Mouse (Mus musculus) forebrain, postnatal 0 days (tissue): Measurements from ENCODE around the gene Eif2ak4. TPM values are rescaled to one million over a fixed set of nuclear protein-coding genes. Genes with fewer than 3 reads are reported as not detected.

Source experiments
- ATAC-seq: fragments of 200-750 bp; cut with Nextera tagmentation; 2 replicates; pipeline ENCODE4 v1.8.0; 2017; ENCODE audit warnings: mild to moderate bottlenecking, moderate library complexity
- DNase-seq: peaks from one replicate; pipeline ENCODE4 v3.0.0-alpha.2; 2015
- H3K27ac ChIP-seq: fragments of 300-500 bp; sonication (generic); 2 replicates; pipeline ENCODE4 v1.5.1; 2014; ENCODE audit warnings: low read depth, mild to moderate bottlenecking, antibody characterized with exemption, low read length, moderate library complexity, mixed read lengths
- H3K27me3 ChIP-seq: fragments of 300-500 bp; sonication (generic); 2 replicates; pipeline ENCODE4 v1.6.1; 2014; ENCODE audit warnings: mild to moderate bottlenecking, low read length, mixed read lengths; ENCODE audit not compliant: insufficient read depth
- H3K36me3 ChIP-seq: fragments of 300-500 bp; sonication (generic); 2 replicates; pipeline ENCODE4 v1.6.1; 2014; ENCODE audit warnings: mild to moderate bottlenecking, moderate library complexity; ENCODE audit not compliant: insufficient read depth
- H3K4me1 ChIP-seq: fragments of 300-500 bp; sonication (generic); 2 replicates; pipeline ENCODE4 v1.6.1; 2014; ENCODE audit warnings: antibody characterized with exemption; ENCODE audit not compliant: insufficient read depth
- H3K4me2 ChIP-seq: fragments of 300-500 bp; sonication (generic); 2 replicates; pipeline ENCODE4 v1.6.1; 2014; ENCODE audit warnings: low read depth, mild to moderate bottlenecking, moderate library complexity
- H3K4me3 ChIP-seq: fragments of 300-500 bp; sonication (generic); 2 replicates; pipeline ENCODE4 v1.5.1; 2014; ENCODE audit warnings: low read depth, low read length, mixed read lengths
- H3K9ac ChIP-seq: fragments of 300-500 bp; sonication (generic); 2 replicates; pipeline ENCODE4 v1.6.1; 2014; ENCODE audit warnings: mild to moderate bottlenecking
- H3K9me3 ChIP-seq: fragments of 300-500 bp; sonication (generic); 2 replicates; pipeline ENCODE4 v1.6.1; 2016; ENCODE audit warnings: low read length
- CTCF ChIP-seq: sonication (generic); IDR thresholded peaks from 2 replicates; pipeline ENCODE4 v1.5.1; 2016; ENCODE audit warnings: antibody characterized with exemption, control low read depth, low read depth
- WGBS: fragments of 180-500 bp; shearing (Covaris S2); extraction: QIAGEN DNeasy Blood & Tissue Kit; methylation state at CpG from one replicate; pipeline ENCODE4 v1.1.7; 2014; 5-methylcytosine and 5-hydroxymethylcytosine counted together
- polyA plus RNA-seq: library from polyadenylated mRNA; unstranded; fragments of >200 nt; fragmentation: Nextera tagmentation; extraction: Ambion mirVana; gene quantifications from 2 replicates; pipeline ENCODE4 v1.2.1, GENCODE M21; 2015
- total RNA-seq: library from RNA; depleted of rRNA; stranded (reverse); fragments of >200 nt; gene quantifications from 2 replicates; pipeline ENCODE4 v1.2.3, GENCODE M21; 2014

Gene Eif2ak4
- total and polyA plus RNA-seq, 2 experiments from 2014 or later = 6.2 to 16.4 TPM

- Histone ChIP-seq H3K36me3 (no peaks in the 10 kb centered on the region), H3K9me3 (no peaks in the 10 kb centered on the region), H3K4me2 (no peak overlapping the region), H3K4me1 (no peaks in the 10 kb centered on the region), H3K27ac (no peak overlapping the region), H3K27me3 (no peaks in the 10 kb centered on the region), H3K9ac (no peak overlapping the region), H3K4me3 (no peak overlapping the region)
- DNase-seq (no peak), ATAC-seq (no peak)
- WGBS = 76% methylated on average over 5 of the region's 5 CpGs
- TF ChIP-seq CTCF = peak; percentile 36
Observed at GRCm38 (mm10) chr2:118383387-118383786, 5.0 kb upstream of the Eif2ak4 start.

GRCm38 (mm10) chr2:118389569-118389968 is 1.2 kb downstream of the Eif2ak4 start:
- peak overlapping the region; percentile 82 for H3K4me2 ChIP-seq
- H3K36me3 ChIP-seq = no peaks in the 10 kb centered on the region
- no peaks in the 10 kb centered on the region for H3K9me3 ChIP-seq
- peak overlapping the region; percentile 60 for H3K4me3 ChIP-seq
- no peaks in the 10 kb centered on the region for H3K27me3 ChIP-seq
- no peak for TF ChIP-seq CTCF
- ATAC-seq (no peak), DNase-seq (no peak)
- H3K27ac ChIP-seq = no peak overlapping the region
- WGBS = 66% methylated on average over 3 of the region's 3 CpGs
- H3K9ac ChIP-seq = no peak overlapping the region
- peaks cover 8% of the 10 kb centered on the region; the same call in 1 of the 2 replicates for H3K4me1 ChIP-seq

- DNase-seq (no peak), ATAC-seq (no peak)
- no peak overlapping the region for H3K4me3 ChIP-seq
- WGBS = 75% methylated on average over 5 of the region's 5 CpGs
- H3K9ac ChIP-seq = no peak overlapping the region
- no peaks in the 10 kb centered on the region for H3K36me3 ChIP-seq
- no peaks in the 10 kb centered on the region for H3K9me3 ChIP-seq
- no peak overlapping the region for H3K4me2 ChIP-seq
- peaks cover 8% of the 10 kb centered on the region; the same call in 1 of the 2 replicates for H3K4me1 ChIP-seq
- no peak for TF ChIP-seq CTCF
- H3K27ac ChIP-seq = no peak overlapping the region
- no peaks in the 10 kb centered on the region for H3K27me3 ChIP-seq
Observed at GRCm38 (mm10) chr2:118390072-118390471, 1.7 kb downstream of the Eif2ak4 start.

- Histone ChIP-seq H3K4me3 (no peak overlapping the region), H3K27ac (no peak overlapping the region), H3K36me3 (no peaks in the 10 kb centered on the region), H3K4me1 (peaks cover 8% of the 10 kb centered on the region; the same call in 1 of the 2 replicates), H3K9ac (no peak overlapping the region), H3K9me3 (no peaks in the 10 kb centered on the region), H3K27me3 (no peaks in the 10 kb centered on the region), H3K4me2 (no peak overlapping the region)
- TF ChIP-seq CTCF = no peak
- no peak for DNase-seq
- ATAC-seq = no peak
- WGBS = 70% methylated on average over 5 of the region's 5 CpGs
Observed at GRCm38 (mm10) chr2:118391201-118391600, 2.8 kb downstream of the Eif2ak4 start.

- Histone ChIP-seq H3K27me3 (no peaks in the 10 kb centered on the region), H3K9ac (no peak overlapping the region), H3K9me3 (no peaks in the 10 kb centered on the region), H3K4me3 (no peak overlapping the region), H3K4me1 (no peaks in the 10 kb centered on the region), H3K4me2 (no peak overlapping the region), H3K36me3 (no peaks in the 10 kb centered on the region), H3K27ac (no peak overlapping the region)
- no peak for DNase-seq
- 89% methylated on average over 5 of the region's 5 CpGs for WGBS
- no peak for TF ChIP-seq CTCF
- ATAC-seq = no peak
Observed at GRCm38 (mm10) chr2:118399751-118400150, 11.3 kb downstream of the Eif2ak4 start.

GRCm38 (mm10) chr2:118401834-118402727 is 13.7 kb downstream of the Eif2ak4 start:
- 67% methylated on average over 5 of the region's 5 CpGs for WGBS

GRCm38 (mm10) chr2:118404336-118404735 is 15.9 kb downstream of the Eif2ak4 start:
- Histone ChIP-seq H3K4me2 (no peak overlapping the region), H3K36me3 (peaks cover 14% of the 10 kb centered on the region; the same call in 1 of the 2 replicates), H3K9me3 (no peaks in the 10 kb centered on the region), H3K27me3 (no peaks in the 10 kb centered on the region), H3K9ac (no peak overlapping the region), H3K27ac (no peak overlapping the region), H3K4me3 (no peak overlapping the region), H3K4me1 (no peaks in the 10 kb centered on the region)
- ATAC-seq (peak; percentile 27), DNase-seq (no peak)
- WGBS = 62% methylated on average over 5 of the region's 5 CpGs
- no peak for TF ChIP-seq CTCF

More at GRCm38 (mm10) chr2:118401834-118402727, 13.7 kb downstream of the Eif2ak4 start:
- Histone ChIP-seq H3K9ac (no peak overlapping the region), H3K9me3 (no peaks in the 10 kb centered on the region), H3K27ac (no peak overlapping the region), H3K4me2 (no peak overlapping the region), H3K4me1 (no peaks in the 10 kb centered on the region), H3K27me3 (no peaks in the 10 kb centered on the region), H3K36me3 (peaks cover 7% of the 10 kb centered on the region; the same call in 1 of the 2 replicates), H3K4me3 (no peak overlapping the region)
- DNase-seq = no peak
- no peak for ATAC-seq
- TF ChIP-seq CTCF = no peak
